In genomic region chrX:12794842-12795241, GRCm38 (mm10) we compare ENCODE assay signal across 8 mouse cellular contexts. TPM values are rescaled to one million over a fixed set of nuclear protein-coding genes. Genes with fewer than 3 reads are reported as not detected.
A peak's percentile ranks its signal among the peaks of the same experiment; 100 is the strongest.
DNase-seq lines count a peak whose midpoint lies in the region; ATAC-seq and TF ChIP-seq lines count a peak whose summit lies in the region.

No protein-coding gene starts in this region.

- ATAC-seq in midbrain, embryonic 14.5 days (ENCODE audit: low FRiP score, low TSS enrichment): no peak
- ATAC-seq in midbrain, embryonic 15.5 days (replicated peaks): no peak
- no peak for ATAC-seq in lung, embryonic 14.5 days (ENCODE audit: insufficient read depth)

- no peak overlapping the region for H3K27ac ChIP-seq in midbrain, embryonic 14.5 days (replicated peaks; ENCODE audit: low read depth, low read length)
- no peak overlapping the region for H3K27ac ChIP-seq in midbrain, embryonic 15.5 days
- no peak overlapping the region for H3K27ac ChIP-seq in lung, embryonic 14.5 days (ENCODE audit: low read depth)

- peak; percentile 24 for DNase-seq in cerebellum, adult 9-10 months
- no peak for DNase-seq in cerebellum, adult 11 months
- DNase-seq in midbrain, embryonic 14.5 days: peak; percentile 27
- DNase-seq in cerebellum, postnatal 36 days: peak; percentile 7 to 22
- DNase-seq in lung, embryonic 14.5 days: peak; percentile 50
- DNase-seq in right cerebral cortex, postnatal 25 days: no peak
- DNase-seq in urinary bladder, postnatal 4 days (ENCODE audit: low spot score in 2 of 2): no peak

- H3K9me3 ChIP-seq in midbrain, embryonic 14.5 days (ENCODE audit: control insufficient read depth, low read length): no peaks in the 10 kb centered on the region
- no peaks in the 10 kb centered on the region for H3K9me3 ChIP-seq in midbrain, embryonic 15.5 days
- H3K9me3 ChIP-seq in lung, embryonic 14.5 days (ENCODE audit: low read depth, low read length): no peaks in the 10 kb centered on the region

- no peak overlapping the region for H3K9ac ChIP-seq in midbrain, embryonic 14.5 days (replicated peaks; ENCODE audit: low read length)
- H3K9ac ChIP-seq in midbrain, embryonic 15.5 days: no peak overlapping the region
- no peak overlapping the region for H3K9ac ChIP-seq in lung, embryonic 14.5 days

- H3K27me3 ChIP-seq in midbrain, embryonic 14.5 days (ENCODE audit: control insufficient read depth, insufficient read depth, low read length): no peaks in the 10 kb centered on the region
- H3K27me3 ChIP-seq in midbrain, embryonic 15.5 days (replicated peaks): no peaks in the 10 kb centered on the region
- no peaks in the 10 kb centered on the region for H3K27me3 ChIP-seq in lung, embryonic 14.5 days (ENCODE audit: insufficient read depth, low read length)

- no peak overlapping the region for H3K4me3 ChIP-seq in midbrain, embryonic 14.5 days (replicated peaks; ENCODE audit: low read depth, low read length)
- no peak overlapping the region for H3K4me3 ChIP-seq in midbrain, embryonic 15.5 days
- no peak overlapping the region for H3K4me3 ChIP-seq in lung, embryonic 14.5 days (ENCODE audit: low read depth, low read length)

- 59% methylated on average over 2 of the region's 2 CpGs for WGBS in midbrain, embryonic 14.5 days
- WGBS in midbrain, embryonic 15.5 days: 61% methylated on average over 2 of the region's 2 CpGs
- 54% methylated on average over 2 of the region's 2 CpGs for WGBS in lung, embryonic 14.5 days

- no peak overlapping the region for H3K4me2 ChIP-seq in midbrain, embryonic 14.5 days (ENCODE audit: low read length)
- no peak overlapping the region for H3K4me2 ChIP-seq in midbrain, embryonic 15.5 days
- no peak overlapping the region for H3K4me2 ChIP-seq in lung, embryonic 14.5 days

- no peaks in the 10 kb centered on the region for H3K4me1 ChIP-seq in midbrain, embryonic 14.5 days (ENCODE audit: control insufficient read depth, insufficient read depth, low read length)
- H3K4me1 ChIP-seq in midbrain, embryonic 15.5 days: peaks cover 2% of the 10 kb centered on the region; the same call in 1 of the 2 replicates
- no peaks in the 10 kb centered on the region for H3K4me1 ChIP-seq in lung, embryonic 14.5 days (ENCODE audit: insufficient read depth)

- peak; percentile 54 for TF ChIP-seq CTCF in lung, embryonic 14.5 days (IDR thresholded peaks at IDR 0.05; ENCODE audit: low read depth)

- no peaks in the 10 kb centered on the region for H3K36me3 ChIP-seq in midbrain, embryonic 14.5 days (ENCODE audit: control insufficient read depth, insufficient read depth, low read length)
- no peaks in the 10 kb centered on the region for H3K36me3 ChIP-seq in midbrain, embryonic 15.5 days (replicated peaks)
- no peaks in the 10 kb centered on the region for H3K36me3 ChIP-seq in lung, embryonic 14.5 days (ENCODE audit: insufficient read depth)

RNA-seq across cellular contexts. Expression of gene Med14, which starts 33.0 kb away (rescaled TPM):
- polyA plus RNA-seq in midbrain, embryonic 14.5 days (2014; fragmentation: Nextera tagmentation; extraction: Ambion mirVana): 17.8 and 24.8 TPM in 2 replicates
- polyA plus RNA-seq in midbrain, embryonic 15.5 days (2015; fragmentation: Nextera tagmentation; extraction: Ambion mirVana): 13.5 and 14.3 TPM in 2 replicates
- 21.0 and 22.6 TPM in 2 replicates for polyA plus RNA-seq in lung, embryonic 14.5 days (2014; fragmentation: Nextera tagmentation; extraction: Ambion mirVana)

Comparison
In these comparisons a context has a peak if more than half of its experiments do, and no peak if none do; other contexts are left out.
1. DNase-seq: peak in cerebellum, adult 9-10 months (single experiment), midbrain, embryonic 14.5 days (single experiment), cerebellum, postnatal 36 days (2 of 2) and lung, embryonic 14.5 days (single experiment); none in cerebellum, adult 11 months (single experiment), right cerebral cortex, postnatal 25 days (single experiment) and urinary bladder, postnatal 4 days (0 of 2).